Mouse (Mus musculus) midbrain, embryonic 16.5 days (tissue): ENCODE measurements at regions not wholly inside any gene's neighbourhood (a gene's known extent, or its start where the extent isn't known, plus 50 kb on each side); places are given as distances from the start of the nearest gene placed in this dataset.

Experiments used
- ATAC-seq: fragments of 200-750 bp; cut with Nextera tagmentation; 2 replicates; pipeline ENCODE4 v1.8.0; 2017; ENCODE audit warnings: moderate TSS enrichment
- H3K27ac ChIP-seq: fragments of 300-500 bp; sonication (generic); 2 replicates; pipeline ENCODE4 v1.5.1; 2014; ENCODE audit warnings: mild to moderate bottlenecking, low read length, mixed read lengths
- H3K27me3 ChIP-seq: fragments of 300-500 bp; sonication (generic); 2 replicates; pipeline ENCODE4 v1.6.1; 2014; ENCODE audit warnings: low read depth, low read length, mixed read lengths; ENCODE audit not compliant: control insufficient read depth, insufficient read depth
- H3K36me3 ChIP-seq: fragments of 300-500 bp; sonication (generic); 2 replicates; pipeline ENCODE4 v1.6.1; 2014; ENCODE audit warnings: mild to moderate bottlenecking, low read length, moderate library complexity, mixed read lengths; ENCODE audit not compliant: control insufficient read depth, insufficient read depth
- H3K4me1 ChIP-seq: fragments of 300-500 bp; sonication (generic); 2 replicates; pipeline ENCODE4 v1.6.1; 2014; ENCODE audit warnings: mild to moderate bottlenecking, low read length, mixed read lengths; ENCODE audit not compliant: control insufficient read depth, insufficient read depth
- H3K4me2 ChIP-seq: fragments of 300-500 bp; sonication (generic); 2 replicates; pipeline ENCODE4 v1.6.1; 2014; ENCODE audit warnings: mild to moderate bottlenecking, low read length, mixed read lengths
- H3K4me3 ChIP-seq: fragments of 300-500 bp; sonication (generic); 2 replicates; pipeline ENCODE4 v1.5.1; 2014; ENCODE audit warnings: low read depth, mild to moderate bottlenecking, low read length, moderate library complexity, mixed read lengths
- H3K9ac ChIP-seq: fragments of 300-500 bp; sonication (generic); 2 replicates; pipeline ENCODE4 v1.6.1; 2014; ENCODE audit warnings: low read depth, low read length, mixed read lengths
- H3K9me3 ChIP-seq: fragments of 300-500 bp; sonication (generic); replicated peaks from 2 replicates; pipeline ENCODE4 v1.6.1; 2014; ENCODE audit warnings: mild to moderate bottlenecking, low read length, mixed read lengths; ENCODE audit not compliant: control insufficient read depth, poor library complexity, severe bottlenecking
- WGBS: fragments of 180-500 bp; shearing (Covaris S2); extraction: QIAGEN DNeasy Blood & Tissue Kit; methylation state at CpG from one replicate; pipeline ENCODE4 v1.1.7; 2014; 5-methylcytosine and 5-hydroxymethylcytosine counted together

DNA sequence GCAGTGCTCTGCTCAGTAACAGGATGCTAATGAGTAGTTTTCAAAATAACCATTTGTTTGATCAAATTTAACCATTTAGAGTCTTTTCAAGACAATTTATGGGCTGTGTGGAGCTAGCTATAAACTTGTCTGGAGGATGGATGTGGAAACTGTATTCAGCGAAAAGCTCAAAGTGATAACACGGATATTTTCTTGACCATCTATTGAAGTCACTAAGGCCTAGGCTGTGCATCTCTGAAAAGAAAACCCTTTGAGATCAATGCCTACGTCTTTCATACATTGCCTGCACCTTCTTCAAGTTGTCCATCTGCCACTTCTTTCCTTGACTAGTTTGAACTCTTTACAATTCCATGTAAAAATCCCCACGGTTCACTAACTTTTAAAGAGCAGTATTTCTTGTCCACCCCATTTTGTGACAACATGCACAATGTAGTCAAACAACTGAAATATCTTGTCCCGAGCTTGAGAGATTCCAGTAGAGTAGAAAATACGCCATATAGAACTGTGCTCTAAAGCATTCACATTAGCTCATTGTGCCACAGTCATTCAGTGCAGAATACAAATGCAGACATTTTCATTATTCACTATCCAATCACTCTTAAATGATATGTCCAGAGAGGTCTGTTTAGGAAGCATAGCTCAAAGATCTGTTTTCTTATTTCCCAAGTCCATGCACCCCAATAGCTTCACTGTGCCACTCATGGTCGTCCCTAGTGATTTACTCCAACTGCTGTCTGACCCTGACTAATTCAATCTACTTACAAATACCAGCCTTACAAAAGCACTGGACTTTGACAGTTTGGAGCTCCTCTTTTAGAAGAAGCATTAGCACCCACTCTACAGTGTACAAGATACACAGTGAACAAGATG is 165.7 kb upstream of the 4930447F04Rik start:
- ATAC-seq: no peak
- no peak overlapping the region for H3K4me2 ChIP-seq
- 79% methylated on average over 7 of the region's 7 CpGs for WGBS
- H3K36me3 ChIP-seq: no peaks in the 10 kb centered on the region
- no peak overlapping the region for H3K9ac ChIP-seq
- no peaks in the 10 kb centered on the region for H3K27me3 ChIP-seq
- no peak overlapping the region for H3K27ac ChIP-seq
- H3K4me3 ChIP-seq: no peak overlapping the region
- no peaks in the 10 kb centered on the region for H3K9me3 ChIP-seq
- H3K4me1 ChIP-seq: 0 out of 2 replicates have a peak, but pooled peaks cover 3% of the 10 kb centered on the region

DNA sequence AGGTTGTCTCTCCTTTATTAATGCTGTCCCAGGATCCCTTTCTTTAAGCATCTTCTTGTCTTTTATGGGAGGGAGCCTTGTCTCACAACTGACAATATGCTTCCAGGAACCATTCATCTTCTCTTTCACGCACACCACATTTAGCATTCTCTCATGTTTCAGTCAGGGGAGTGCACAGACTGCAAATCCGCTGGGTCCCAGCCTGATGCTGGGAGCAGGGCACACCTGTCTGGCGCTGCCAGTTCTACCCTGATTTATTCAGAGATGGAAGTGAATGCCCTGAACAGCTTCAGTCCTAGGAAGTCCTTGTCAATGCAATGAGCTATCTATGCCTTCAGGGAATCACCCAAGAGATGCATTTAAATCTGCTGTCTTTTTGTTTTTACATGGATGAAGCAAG is 161.0 kb upstream of the 4930447F04Rik start:
- 47% methylated on average over 3 of the region's 3 CpGs for WGBS
- H3K4me1 ChIP-seq: 0 out of 2 replicates have a peak, but pooled peaks cover 3% of the 10 kb centered on the region
- ATAC-seq: peak; percentile 67; the same call in 1 of the 2 replicates
- H3K4me2 ChIP-seq: no peak overlapping the region
- no peak overlapping the region for H3K27ac ChIP-seq
- no peaks in the 10 kb centered on the region for H3K9me3 ChIP-seq
- no peak overlapping the region for H3K4me3 ChIP-seq
- H3K36me3 ChIP-seq: no peaks in the 10 kb centered on the region
- H3K27me3 ChIP-seq: no peaks in the 10 kb centered on the region
- no peak overlapping the region for H3K9ac ChIP-seq

DNA sequence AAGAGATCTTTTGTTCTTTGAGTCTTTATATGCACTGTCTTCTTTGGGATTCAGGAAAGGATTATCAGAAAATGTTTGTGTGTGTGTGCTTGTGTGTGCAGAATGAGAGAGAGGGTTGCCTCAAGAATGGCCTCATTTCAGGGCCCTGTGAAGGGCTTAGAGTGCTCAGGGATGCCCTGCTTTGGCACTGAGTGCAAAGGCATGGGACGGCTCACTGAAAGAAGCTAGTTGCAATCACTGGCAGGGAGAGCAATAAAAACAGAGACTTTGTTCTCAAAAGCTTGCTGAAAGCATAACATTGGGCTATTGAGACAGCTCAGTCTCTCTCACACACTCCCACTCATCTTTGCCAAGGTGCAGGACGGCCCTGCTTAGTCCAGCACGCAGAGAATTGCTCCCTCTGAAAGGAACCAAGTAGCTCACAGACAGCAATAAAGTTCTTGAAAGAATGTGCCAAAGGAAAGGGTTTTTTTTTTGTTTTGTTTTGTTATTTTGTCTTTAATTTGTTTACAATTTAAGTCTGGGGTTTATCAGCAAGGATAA is 157.5 kb upstream of the 4930447F04Rik start:
- Histone ChIP-seq H3K27ac (no peak overlapping the region), H3K4me2 (no peak overlapping the region), H3K27me3 (no peaks in the 10 kb centered on the region), H3K9me3 (no peaks in the 10 kb centered on the region), H3K9ac (no peak overlapping the region), H3K36me3 (no peaks in the 10 kb centered on the region), H3K4me3 (no peak overlapping the region), H3K4me1 (0 out of 2 replicates have a peak, but pooled peaks cover 3% of the 10 kb centered on the region)
- peak; percentile 64; the same call in 1 of the 2 replicates for ATAC-seq
- 60% methylated on average over 3 of the region's 3 CpGs for whole genome bisulfite sequencing
